Mouse (Mus musculus): ENCODE results near the gene Pfkfb2.

Gene Pfkfb2

DNA sequence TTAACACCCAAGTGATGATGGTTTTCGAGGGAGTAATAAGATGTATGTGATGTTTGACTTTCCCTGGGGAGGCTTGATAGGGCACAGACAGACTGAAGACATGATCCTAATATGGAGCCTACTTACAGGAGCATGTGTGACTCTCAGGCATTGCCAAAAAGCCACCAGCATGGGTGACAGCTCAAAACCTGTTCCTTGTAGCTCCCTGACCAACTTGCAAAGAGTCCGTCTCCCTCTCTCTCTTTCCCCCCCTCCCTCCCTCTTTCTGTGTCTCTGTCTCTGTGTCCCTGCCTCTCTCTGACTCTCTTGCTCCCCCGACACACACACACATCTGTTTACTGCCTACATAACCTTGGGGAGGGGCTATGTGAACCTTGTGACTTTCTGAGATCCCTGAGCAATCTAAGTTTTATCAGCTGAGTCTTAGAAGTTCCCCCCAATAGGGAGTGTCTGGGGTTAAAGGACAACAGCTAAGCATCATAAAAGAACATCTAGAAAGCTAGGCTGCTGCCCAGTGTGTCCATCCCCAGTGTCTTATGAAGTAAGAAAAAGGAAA is 9.6 kb upstream of the Pfkfb2 start:
- DNase-seq (ENCODE audit: low read depth in 1 of 2, low spot score in 2 of 2) = no peak

DNA sequence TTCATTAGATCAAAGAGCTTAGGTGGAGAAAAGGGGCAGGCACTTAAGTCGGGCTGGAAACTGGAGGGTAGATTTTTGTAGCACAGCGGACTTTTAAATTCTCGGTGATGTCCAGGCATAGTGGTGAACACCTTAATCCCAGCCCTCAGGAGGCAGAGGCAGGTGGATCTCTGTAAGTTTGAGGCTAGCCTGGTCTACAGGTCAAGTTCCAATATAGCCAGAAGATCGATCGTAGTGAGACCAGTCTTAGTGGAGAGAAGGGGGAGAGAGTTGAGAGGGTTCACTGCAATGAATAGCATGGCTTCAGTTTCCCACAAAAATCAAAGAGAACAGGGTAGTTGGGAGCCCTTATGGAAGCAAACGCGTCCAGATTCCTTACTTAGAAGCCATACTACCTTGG is 8.9 kb upstream of the Pfkfb2 start:
- DNase-seq (ENCODE audit: low read depth in 1 of 2, low spot score in 2 of 2) = no peak

DNA sequence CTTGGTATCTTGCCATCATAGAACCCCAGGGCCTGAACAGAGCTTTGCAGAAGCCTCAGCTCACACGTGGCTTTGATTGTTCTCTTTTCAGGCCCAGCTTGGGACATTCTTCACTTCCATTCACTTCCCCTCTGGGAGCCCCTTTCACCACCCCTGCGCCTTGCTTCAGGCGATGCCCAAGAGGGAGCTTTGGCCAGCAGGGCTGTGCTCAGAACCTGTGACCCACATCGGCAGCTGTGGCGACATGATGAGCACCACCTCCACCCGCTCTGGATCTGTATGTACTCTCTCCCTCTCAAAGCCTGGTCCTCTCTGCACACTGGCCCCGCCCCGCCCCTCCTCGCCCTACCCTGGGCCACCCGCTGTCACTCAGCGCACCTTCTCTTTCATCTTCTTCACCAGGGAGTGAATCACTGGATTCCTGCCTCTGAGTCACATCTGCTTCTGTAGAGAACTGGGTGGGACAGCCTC is 8.4 kb upstream of the Pfkfb2 start:
- DNase-seq (ENCODE audit: low read depth in 1 of 2, low spot score in 2 of 2) = no peak

DNA sequence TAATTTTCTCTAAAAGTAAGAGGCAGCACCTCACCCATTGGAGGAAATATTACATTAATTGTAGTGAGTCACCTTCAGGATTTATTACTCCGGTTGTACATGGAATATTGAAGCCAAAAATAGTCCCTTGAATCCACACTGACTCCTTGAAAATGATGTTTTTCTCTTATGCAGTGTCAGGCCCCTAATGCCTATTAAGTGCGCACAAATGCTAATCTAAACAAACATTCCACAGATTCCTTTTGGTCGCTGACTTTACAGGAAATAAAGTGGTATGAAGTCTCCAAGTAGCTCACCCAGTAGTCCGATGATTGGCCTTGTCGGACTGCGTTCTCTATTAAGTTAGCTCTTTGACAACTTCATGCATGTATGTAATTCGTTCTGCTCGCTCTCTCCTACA is 5.8 kb upstream of the Pfkfb2 start:
- DNase-seq (ENCODE audit: low read depth in 1 of 2, low spot score in 2 of 2) = no peak

DNA sequence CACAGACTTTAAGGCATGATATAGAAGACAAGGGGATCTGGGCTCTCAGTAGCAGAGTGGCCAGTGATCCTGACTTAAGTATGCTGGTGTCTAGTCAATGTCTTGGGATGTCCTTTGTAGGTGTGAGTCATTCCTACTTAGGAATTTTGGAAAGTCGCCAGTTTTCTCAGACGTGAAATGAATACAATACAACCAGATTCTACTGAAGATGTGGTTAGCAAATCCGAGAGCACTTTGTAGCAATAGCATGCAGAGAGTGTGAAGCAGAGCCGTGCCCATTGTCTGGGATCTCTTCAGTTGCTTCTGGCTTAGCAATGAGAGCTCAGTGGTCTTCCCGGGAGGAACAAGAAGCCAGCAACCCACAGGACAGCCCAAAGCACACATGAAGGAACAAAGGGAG is 5.4 kb upstream of the Pfkfb2 start:
- DNase-seq (ENCODE audit: low read depth in 1 of 2, low spot score in 2 of 2) = no peak

DNA sequence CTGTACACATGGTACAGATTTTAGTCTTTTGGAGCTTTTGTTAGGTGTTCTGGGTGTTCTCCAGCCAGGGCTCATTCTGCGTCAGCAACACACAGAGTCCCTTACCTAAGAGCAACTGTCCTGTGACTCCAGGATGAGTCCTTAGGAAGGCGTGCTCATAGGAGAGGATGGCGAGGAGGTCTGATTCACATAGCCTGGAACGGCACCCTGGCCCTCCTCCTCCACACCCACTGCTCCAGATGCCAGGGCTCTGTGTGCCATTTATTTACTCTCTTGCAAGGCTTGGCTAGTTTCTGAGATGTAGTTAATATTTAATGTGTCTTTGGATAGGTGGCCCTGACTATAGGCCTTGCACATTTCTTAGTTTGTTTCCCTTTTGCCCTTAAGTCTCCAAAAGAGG is 4.6 kb upstream of the Pfkfb2 start:
- DNase-seq (ENCODE audit: low read depth in 1 of 2, low spot score in 2 of 2) = no peak

DNA sequence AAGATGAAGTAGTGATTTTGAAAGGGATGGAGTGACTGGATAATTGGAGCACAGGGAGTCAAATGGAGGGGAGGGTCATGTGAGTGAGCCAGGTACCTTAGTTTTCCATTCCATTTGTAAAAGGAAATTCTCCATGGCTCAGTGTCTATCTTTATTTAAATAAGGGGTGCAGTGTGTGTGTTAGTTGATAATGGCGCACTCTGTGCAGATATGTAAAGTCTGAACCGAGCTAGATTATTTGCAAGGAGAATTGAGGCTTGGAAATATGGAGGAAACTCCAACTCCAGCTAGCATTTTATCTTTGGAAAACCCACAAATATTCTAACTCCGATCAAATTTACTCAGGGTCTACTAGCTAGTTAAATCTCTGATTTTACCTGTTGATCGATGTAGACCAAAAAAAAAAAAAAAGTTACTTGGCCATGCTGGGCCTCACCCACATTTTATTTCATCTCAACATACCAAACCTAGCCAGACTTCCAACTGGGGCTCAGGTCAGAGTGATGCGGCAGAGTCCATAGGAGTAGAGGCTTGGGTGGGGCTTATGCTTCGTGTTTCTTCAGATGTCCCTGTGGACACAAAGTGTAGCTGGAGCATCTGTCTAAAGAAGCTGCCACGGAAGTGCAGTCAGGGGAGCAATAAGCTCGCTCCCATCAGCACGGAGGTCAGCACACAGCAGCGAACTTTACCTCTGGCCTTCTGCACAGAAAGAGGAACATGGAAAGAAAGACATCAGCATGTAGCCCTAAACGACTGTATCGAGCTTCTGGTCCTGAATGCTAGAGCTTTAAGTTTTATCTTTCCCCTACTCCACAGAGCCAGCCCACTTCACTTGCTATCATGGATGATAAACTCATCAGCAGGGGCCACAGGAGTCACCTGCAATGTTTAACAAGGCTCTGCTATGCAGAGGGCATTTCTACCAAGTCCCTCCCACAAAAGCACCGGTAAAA is 3.9 kb upstream of the Pfkfb2 start:
- DNase-seq (ENCODE audit: low read depth in 1 of 2, low spot score in 2 of 2) = no peak

DNA sequence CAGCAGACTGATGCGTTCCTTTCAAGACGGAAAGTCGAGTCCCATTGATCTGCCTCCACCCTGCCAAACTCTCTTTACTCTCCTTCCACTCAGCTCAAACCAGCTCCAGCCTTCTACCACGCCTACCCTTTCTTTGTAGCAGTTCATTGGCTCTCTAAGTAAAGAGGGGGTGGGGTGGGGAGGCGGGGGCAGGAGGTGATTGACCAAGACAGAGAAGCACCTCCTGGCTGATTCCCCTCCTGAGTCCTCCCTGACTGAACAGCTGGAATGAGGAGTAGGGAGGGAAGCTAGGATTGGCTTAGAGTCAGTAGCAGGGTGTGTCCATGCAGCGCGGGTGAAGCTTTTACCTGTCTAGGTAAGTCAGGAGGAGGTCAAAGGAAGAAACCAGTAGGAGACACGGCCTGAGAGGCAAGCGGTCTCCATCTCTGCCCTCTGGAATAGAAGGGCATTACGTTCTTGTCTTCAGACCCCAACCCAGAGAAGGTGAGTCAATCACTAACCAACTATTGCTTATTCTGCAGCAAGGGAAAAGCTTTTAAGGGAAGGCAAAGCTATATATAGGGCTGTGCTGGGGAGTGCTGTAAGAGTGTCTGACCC is 2.8 kb upstream of the Pfkfb2 start, which contains the start of gene AA986860:
AA986860 (plus strand) TSS at position 236 of the 597 bp plus-strand sequence.
- no peak for DNase-seq (ENCODE audit: low read depth in 1 of 2, low spot score in 2 of 2)

DNA sequence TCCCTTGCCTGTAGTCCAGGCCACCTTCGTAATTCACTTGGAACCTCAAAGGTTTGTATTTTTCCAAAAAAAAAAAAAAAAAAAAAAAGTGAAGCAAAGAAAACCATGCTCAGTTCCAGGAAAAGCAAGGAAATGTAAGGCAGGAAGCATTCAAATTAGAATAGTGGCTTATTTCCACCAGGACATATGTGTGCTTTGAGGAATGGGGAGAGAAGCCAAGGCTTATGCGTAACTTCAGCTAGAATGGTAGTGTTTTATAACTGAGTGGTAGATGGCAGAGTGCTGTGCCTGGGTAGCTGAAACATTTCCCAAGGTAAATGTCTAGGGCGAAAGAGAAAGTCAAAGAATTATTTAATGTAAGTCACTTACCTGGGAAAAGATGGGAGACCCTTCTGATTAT is 345 bp downstream of the Pfkfb2 start:
- no peak for DNase-seq (ENCODE audit: low read depth in 1 of 2, low spot score in 2 of 2)

DNA sequence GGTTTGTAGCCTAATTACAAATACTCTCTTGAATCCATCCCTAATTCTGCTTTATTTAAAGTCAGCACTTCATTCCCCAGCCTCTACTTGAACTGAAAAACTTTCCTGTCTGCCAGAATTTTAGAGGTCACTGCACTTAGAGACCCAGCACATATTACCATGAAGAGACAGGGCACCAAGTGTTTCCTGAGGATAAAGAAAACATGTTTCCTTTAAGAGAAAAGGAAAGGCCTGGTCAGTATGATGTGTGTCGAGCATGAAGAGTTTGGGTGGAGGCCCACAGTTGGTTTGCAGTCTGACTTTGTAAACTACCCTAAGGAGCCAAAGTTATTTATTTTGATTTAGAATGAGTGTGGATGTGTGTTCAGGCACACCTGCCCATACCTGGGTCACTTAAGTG is 983 bp downstream of the Pfkfb2 start:
- DNase-seq (ENCODE audit: low read depth in 1 of 2, low spot score in 2 of 2) = no peak

DNA sequence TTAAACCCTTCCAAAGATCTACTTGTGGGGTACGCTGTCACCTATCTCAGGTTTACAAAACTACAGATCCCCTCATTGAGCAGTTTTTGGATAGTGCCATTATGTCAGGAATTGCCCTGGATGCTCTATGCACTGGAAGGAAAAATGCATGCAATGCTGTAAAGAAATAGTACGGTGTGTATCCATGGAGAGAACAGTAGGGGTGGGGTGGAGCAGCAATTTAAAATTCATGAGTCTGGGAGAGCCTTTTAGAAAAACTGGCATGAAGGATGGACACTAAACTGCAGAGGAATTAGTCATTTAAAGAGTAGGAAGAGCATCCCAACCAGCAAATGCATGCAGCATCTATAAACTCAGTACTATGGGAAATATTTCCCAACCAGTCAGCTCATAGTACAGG is 2.7 kb downstream of the Pfkfb2 start:
- no peak for DNase-seq (ENCODE audit: low read depth in 1 of 2, low spot score in 2 of 2)

DNA sequence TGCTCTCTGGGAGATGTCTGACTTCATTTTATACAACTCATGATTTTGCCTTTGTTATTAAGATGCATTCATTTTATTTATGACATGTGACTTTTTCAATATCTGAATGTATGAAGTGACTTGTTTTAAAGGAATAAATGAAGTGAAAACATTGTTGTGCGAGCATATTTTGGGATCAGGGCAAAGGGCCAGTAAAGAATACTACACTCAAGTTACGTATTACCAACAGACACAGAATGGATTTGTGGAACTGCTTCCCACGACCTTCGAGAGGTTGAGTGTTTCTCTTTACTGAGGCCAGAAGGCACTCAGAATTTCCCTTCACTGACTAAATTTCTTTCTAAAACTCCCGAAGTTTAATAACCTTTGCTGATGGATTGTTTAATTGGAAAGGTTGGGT is 4.8 kb downstream of the Pfkfb2 start:
- no peak for DNase-seq (ENCODE audit: low read depth in 1 of 2, low spot score in 2 of 2)

DNA sequence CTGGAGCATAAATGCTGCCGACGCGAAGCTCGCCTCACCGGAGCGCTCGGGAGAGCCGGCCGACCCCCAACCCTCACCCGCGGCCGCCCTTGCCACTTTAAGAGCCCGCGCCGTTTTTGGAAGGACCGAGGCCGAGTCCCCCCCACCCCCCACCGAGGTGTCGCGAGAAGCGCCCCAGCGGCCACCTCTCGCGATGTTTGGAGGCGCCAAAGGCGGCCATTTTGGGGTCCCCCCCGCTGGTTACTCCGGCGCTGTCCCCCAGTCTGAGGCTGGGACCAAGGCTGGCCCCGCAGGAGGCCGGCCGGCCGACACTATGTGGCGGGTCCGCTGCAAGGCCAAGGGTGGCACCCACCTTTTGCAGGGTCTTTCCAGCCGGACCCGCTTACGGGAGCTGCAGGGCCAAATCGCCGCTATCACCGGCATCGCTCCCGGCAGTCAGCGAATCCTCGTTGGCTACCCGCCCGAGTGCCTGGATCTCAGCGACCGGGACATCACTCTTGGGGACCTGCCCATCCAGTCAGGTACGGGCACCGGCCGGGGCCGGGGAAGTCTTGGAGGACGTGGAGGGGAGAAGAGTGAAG is 11.7 kb downstream of the Pfkfb2 start, which contains the start of gene Yod1:
Yod1 (plus strand) TSS at position 37 of the 581 bp plus-strand sequence.
- peak; percentile 59 to 84 for DNase-seq (ENCODE audit: low read depth in 1 of 2, low spot score in 2 of 2)

DNA sequence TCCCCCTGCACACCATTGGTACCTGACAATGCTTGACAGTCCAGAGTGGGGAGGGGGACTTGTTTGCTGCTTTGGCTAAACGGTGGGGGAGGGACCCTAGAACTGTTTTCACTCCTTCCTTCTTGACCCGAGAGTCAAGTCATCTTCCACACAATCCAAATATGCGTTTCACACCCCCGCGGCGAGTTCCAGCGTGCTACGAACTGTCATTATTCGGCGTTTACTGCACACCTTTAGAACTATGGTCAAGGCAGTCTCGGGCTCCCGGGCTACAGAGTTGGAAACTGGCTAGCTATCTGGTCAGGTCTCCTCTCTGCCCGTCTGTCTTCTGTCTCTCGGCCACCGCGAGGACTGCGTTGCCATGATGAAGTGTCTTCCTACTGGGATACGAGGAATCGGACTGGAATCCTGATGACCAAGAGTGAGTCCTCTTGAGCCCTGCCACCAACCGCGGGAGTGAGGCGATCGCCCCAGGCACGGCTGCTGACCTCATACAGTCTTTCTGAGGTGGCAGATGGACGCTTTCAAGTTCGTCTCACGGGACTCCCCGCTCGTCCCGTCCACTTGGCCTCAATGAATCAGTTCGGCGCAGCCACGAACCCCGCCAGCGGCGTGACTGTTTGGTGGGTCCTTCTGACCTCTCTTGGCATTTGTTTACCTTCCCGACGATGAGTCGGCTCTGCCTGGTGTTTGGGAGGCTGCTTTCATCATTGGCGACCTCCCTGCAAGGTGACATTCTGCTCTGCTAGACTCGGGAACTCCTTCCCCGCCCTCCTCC is 12.4 kb downstream of the Pfkfb2 start:
- no peak for DNase-seq (ENCODE audit: low read depth in 1 of 2, low spot score in 2 of 2)

DNA sequence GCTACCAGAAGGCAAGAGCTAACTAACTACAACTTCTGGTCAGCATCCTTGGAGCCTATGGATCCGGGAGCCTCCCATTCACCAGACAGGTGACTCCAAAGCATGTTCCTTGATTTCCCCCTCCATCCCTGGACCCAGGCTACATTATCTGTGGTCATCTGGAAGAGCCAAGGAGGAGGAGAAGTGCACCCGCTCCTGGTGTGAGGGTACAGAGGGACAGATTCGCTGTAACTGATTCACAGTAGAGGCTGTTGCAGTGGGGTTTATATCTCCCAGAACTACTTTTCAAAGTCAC is 12.9 kb downstream of the Pfkfb2 start:
- no peak for DNase-seq (ENCODE audit: low read depth in 1 of 2, low spot score in 2 of 2)

DNA sequence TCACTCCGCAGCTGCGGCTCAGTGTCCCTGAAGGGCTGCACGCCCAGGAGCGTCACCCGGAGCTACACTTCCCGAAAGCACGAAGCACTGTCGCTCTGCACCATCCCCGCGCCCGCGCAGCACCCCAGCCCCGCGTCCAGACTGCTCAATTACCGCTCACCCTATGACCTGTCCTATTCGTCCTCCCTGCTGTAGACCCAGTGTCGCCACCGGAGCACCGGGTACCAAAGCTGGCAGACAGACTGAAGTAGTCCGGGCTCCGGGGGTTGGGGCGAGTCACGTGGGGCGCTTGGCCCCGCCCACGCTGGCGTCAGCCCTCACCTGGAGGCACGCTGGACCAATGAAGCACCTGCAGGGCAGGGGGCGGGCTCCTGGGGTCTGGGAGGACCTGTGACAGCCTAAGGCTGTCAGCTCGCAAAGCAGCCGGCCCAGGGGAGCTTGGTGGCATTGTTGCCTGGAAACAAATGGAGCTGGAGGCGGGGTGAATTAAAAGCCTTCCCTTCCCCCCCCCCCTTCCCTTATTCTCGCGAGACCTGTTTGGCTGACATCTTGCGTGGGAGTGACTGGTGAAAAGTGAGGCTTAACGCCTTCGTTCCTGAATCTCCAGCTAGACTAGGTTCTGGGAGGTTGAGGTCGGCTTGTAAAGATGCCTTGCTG is 13.4 kb downstream of the Pfkfb2 start, which contains the start of gene Gm29427:
Gm29427 (minus strand) TSS at position 239 of the 657 bp plus-strand sequence.
- peak; percentile 58 to 85 for DNase-seq (ENCODE audit: low read depth in 1 of 2, low spot score in 2 of 2)

DNA sequence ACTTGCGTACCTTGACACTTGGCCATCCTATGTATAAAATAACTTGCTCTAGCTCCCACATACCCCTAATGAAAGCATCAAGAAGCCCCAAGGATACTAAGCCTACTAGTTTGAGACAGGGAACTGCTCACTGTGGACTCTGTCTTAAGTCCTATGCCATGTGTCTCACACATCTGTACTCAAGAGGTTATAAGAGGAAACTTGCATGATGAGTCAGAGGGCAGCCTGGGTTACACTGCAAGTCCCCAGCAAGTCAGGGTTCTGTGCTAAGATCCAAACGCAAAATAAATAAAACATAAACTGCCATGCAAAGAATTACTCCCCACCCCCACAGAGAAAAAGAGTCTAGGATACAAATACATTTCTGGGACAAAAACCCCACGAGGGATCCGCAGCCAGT is 15.0 kb downstream of the Pfkfb2 start:
- no peak for DNase-seq (ENCODE audit: low read depth in 1 of 2, low spot score in 2 of 2)

DNA sequence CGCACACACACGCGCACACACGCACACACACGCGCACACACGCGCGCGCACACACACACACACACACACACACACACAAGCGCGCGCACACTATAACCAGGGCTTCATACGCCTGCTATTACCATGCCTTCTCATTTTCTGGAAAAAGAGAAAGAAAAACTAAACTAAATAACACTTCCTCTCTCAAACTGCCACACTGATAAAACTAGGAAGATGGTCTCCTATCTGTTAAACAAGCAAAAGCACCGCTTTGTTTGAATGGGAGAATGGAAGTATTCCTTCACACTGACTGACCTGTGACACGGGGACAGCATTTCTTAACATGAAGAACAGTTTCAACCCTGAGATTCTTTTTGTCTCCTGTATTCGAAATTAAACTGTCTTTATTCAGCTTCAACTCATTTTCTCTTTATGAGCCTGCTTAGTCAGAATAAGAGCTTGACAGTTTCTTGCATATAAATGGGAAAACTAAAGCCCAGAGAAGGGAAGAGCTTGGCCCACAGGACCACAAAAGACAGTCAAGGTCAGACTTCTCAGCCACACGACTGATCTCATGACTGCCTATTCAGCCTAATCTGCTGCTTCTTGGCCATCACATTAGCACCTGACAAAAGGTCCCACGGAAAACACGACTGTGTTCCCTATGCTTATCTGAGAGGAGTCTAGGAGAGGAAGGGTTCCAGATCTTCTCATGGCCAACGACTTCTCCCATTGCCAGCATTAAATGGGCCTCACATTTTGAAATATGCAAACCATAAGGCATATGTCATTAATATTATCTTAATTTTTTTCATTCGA is 18.6 kb downstream of the Pfkfb2 start:
- DNase-seq (ENCODE audit: low read depth in 1 of 2, low spot score in 2 of 2) = no peak

DNA sequence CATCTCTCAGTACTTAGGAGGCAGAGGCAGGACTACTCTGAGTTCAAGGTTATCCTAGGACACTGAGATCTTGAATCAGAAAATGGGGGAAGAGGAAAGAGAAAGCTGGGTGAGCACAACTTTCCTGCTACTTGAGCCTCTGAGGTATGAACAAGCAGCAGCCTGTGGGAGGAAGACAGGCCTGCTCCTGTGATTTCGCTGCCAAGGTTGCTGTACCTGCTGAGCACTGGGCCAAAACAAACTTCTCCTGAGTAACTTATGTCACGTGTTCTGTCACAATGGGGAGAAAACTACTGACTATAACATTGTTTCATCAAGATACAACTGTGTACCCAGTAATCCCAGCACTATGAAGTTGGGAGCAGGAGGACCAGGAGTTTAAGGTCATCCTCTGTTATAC is 25.4 kb downstream of the Pfkfb2 start:
- DNase-seq (ENCODE audit: low read depth in 1 of 2, low spot score in 2 of 2) = no peak

DNA sequence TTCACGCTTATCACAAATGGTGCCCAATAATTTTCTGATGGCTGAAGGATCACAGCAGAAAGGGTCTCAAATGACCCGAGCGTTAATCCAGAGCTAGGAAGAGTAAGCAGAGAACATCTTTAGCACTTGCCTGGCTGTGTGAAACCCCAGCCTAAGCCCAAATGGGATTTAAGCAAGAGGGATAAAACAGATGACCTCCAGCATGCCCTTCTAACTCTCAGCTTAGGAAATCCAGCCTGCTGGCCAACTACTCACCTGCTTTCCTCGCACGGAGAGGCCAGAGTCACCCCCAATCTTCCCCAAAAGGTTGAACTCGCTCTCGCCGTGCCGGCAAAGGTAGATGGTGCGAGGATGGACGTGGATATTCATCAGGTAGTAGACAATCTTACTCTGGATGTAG is 27.1 kb downstream of the Pfkfb2 start:
- DNase-seq (ENCODE audit: low read depth in 1 of 2, low spot score in 2 of 2) = no peak
